Mouse (Mus musculus): ENCODE measurements around the gene Usf3.

GRCm38 (mm10) chr16:44182597-44182996 lies 9.6 kb downstream of the Usf3 start:
- TF ChIP-seq CTCF (conservative IDR thresholded peaks at IDR 0.05; ENCODE audit: low read length) = no peak
- TF ChIP-seq POU5F1 (IDR thresholded peaks at IDR 0.05; ENCODE audit: borderline replicate concordance, low read length) = no peak
- TF ChIP-seq NANOG (IDR thresholded peaks at IDR 0.05; ENCODE audit: borderline replicate concordance, low read length) = no peak

Data from E14TG2a.4 (cell line).